Mouse (Mus musculus): ENCODE results near the gene C1qtnf7. TPM values are rescaled to one million over a fixed set of nuclear protein-coding genes. Genes with fewer than 3 reads are reported as not detected.

The C1qtnf7 gene
- total and polyA plus RNA-seq, 3 experiments = not detected

- H3K79me2 ChIP-seq (ENCODE audit: control insufficient read depth, insufficient read depth, low read length, poor library complexity) = no peaks in the 10 kb centered on the region
- no peak overlapping the region for H3K27ac ChIP-seq (ENCODE audit: control insufficient read depth, low read depth, low read length)
- H3K9ac ChIP-seq (ENCODE audit: control insufficient read depth, low read depth, low read length, poor library complexity, severe bottlenecking) = no peak overlapping the region
- no peaks in the 10 kb centered on the region for H3K27me3 ChIP-seq (ENCODE audit: control insufficient read depth in 1 of 2, insufficient read depth in 2 of 2, low read length in 2 of 2)
- TF ChIP-seq KAT2A (conservative IDR thresholded peaks at IDR 0.05; ENCODE audit: low read depth, low read length) = no peak
- no peak for TF ChIP-seq UBTF (IDR thresholded peaks at IDR 0.05; ENCODE audit: borderline replicate concordance, insufficient read depth, low read depth, low read length)
- TF ChIP-seq MAFK (IDR thresholded peaks at IDR 0.05; ENCODE audit: borderline replicate concordance, low read depth, low read length) = no peak
- TF ChIP-seq TBP (IDR thresholded peaks at IDR 0.05; ENCODE audit: low read depth, low read length) = no peak
- no peak for TF ChIP-seq POLR2AphosphoS5 (IDR thresholded peaks at IDR 0.05; ENCODE audit: borderline replicate concordance, low read depth, low read length)
- TF ChIP-seq SIN3A (IDR thresholded peaks at IDR 0.05; ENCODE audit: low read length) = no peak
- no peak for TF ChIP-seq TAL1 (IDR thresholded peaks at IDR 0.05; ENCODE audit: low read length)
- no peak for TF ChIP-seq MAZ (IDR thresholded peaks at IDR 0.05; ENCODE audit: low read depth, low read length)
- no peak for TF ChIP-seq POLR2A (IDR thresholded peaks at IDR 0.05; ENCODE audit: control insufficient read depth in 1 of 2, insufficient read depth in 1 of 2, low read depth in 1 of 2, low read length in 2 of 2, poor library complexity in 1 of 2)
- H3K4me1 ChIP-seq (ENCODE audit: control insufficient read depth in 1 of 2, insufficient read depth in 2 of 2, low read length in 2 of 2) = no peaks in the 10 kb centered on the region
- no peak for DNase-seq (ENCODE audit: low read depth, low spot score)
- H3K4me3 ChIP-seq (ENCODE audit: control insufficient read depth in 1 of 2, insufficient read depth in 1 of 2, low read depth in 2 of 2, low read length in 2 of 2) = no peak overlapping the region
- no peaks in the 10 kb centered on the region for H3K9me3 ChIP-seq (replicated peaks; ENCODE audit: insufficient read depth, low read length)
- no peaks in the 10 kb centered on the region for H3K36me3 ChIP-seq (ENCODE audit: control insufficient read depth in 1 of 2, insufficient read depth in 2 of 2, low read length in 2 of 2)
Observed at GRCm38 (mm10) chr5:43539168-43539516, 23.8 kb downstream of the C1qtnf7 start.

GRCm38 (mm10) chr5:43539871-43540270, 24.5 kb downstream of the C1qtnf7 start:
- no peaks in the 10 kb centered on the region for H3K9me3 ChIP-seq (replicated peaks; ENCODE audit: insufficient read depth, low read length)
- no peak for TF ChIP-seq SMC3 (IDR thresholded peaks at IDR 0.05; ENCODE audit: low read depth, low read length)
- no peak for TF ChIP-seq E2F4 (IDR thresholded peaks at IDR 0.05; ENCODE audit: borderline replicate concordance, low read depth, low read length)
- no peak for TF ChIP-seq CHD1 (IDR thresholded peaks at IDR 0.05; ENCODE audit: low read depth, low read length)
- no peak for TF ChIP-seq KAT2A (conservative IDR thresholded peaks at IDR 0.05; ENCODE audit: low read depth, low read length)
- no peak for TF ChIP-seq MAX (IDR thresholded peaks at IDR 0.05; ENCODE audit: low read length)
- no peak for TF ChIP-seq ELF1 (IDR thresholded peaks at IDR 0.05; ENCODE audit: low read depth, low read length)
- no peak for TF ChIP-seq TAL1 (IDR thresholded peaks at IDR 0.05; ENCODE audit: low read length)
- no peak for TF ChIP-seq CHD2 (IDR thresholded peaks at IDR 0.05; ENCODE audit: low read length)
- no peak for TF ChIP-seq CTCF (IDR thresholded peaks at IDR 0.05 in 2 of 3, conservative IDR thresholded peaks at IDR 0.05 in 1 of 3; ENCODE audit: control insufficient read depth in 1 of 3, insufficient read depth in 1 of 3, low read depth in 2 of 3, low read length in 3 of 3, poor library complexity in 1 of 3, severe bottlenecking in 1 of 3)
- TF ChIP-seq ETS1 (IDR thresholded peaks at IDR 0.05; ENCODE audit: low read depth, low read length) = no peak
- H3K4me1 ChIP-seq (ENCODE audit: control insufficient read depth in 1 of 2, insufficient read depth in 2 of 2, low read length in 2 of 2) = no peaks in the 10 kb centered on the region
- no peak for DNase-seq (ENCODE audit: low read depth, low spot score)
- H3K4me3 ChIP-seq (ENCODE audit: control insufficient read depth in 1 of 2, insufficient read depth in 1 of 2, low read depth in 2 of 2, low read length in 2 of 2) = no peak overlapping the region
- H3K27ac ChIP-seq (ENCODE audit: control insufficient read depth, low read depth, low read length) = no peak overlapping the region
- H3K36me3 ChIP-seq (ENCODE audit: control insufficient read depth in 1 of 2, insufficient read depth in 2 of 2, low read length in 2 of 2) = no peaks in the 10 kb centered on the region
- no peak overlapping the region for H3K9ac ChIP-seq (ENCODE audit: control insufficient read depth, low read depth, low read length, poor library complexity, severe bottlenecking)
- H3K27me3 ChIP-seq (ENCODE audit: control insufficient read depth in 1 of 2, insufficient read depth in 2 of 2, low read length in 2 of 2) = no peaks in the 10 kb centered on the region
- no peaks in the 10 kb centered on the region for H3K79me2 ChIP-seq (ENCODE audit: control insufficient read depth, insufficient read depth, low read length, poor library complexity)

Measured in MEL (cell line).